Mouse (Mus musculus) small intestine, adult 2 months (tissue): ENCODE measurements at regions not wholly inside any gene's neighbourhood (a gene's known extent, or its start where the extent isn't known, plus 50 kb on each side); places are given as distances from the start of the nearest gene placed in this dataset.

ENCODE experiments used
- H3K27ac ChIP-seq: fragments of 200-500 bp; 2 replicates; pipeline ENCODE4 v1.5.1; 2012; ENCODE audit warnings: low read depth, low read length, control low read depth, inconsistent platforms; ENCODE audit not compliant: insufficient read depth
- H3K27me3 ChIP-seq: fragments of 200-500 bp; 2 replicates; pipeline ENCODE4 v1.6.1; 2012; ENCODE audit warnings: mild to moderate bottlenecking, moderate library complexity, low read length, inconsistent platforms; ENCODE audit not compliant: control insufficient read depth, insufficient read depth
- H3K36me3 ChIP-seq: fragments of 200-500 bp; 2 replicates; pipeline ENCODE4 v1.6.1; 2012; ENCODE audit warnings: mild to moderate bottlenecking, low read length, control low read depth, inconsistent platforms; ENCODE audit not compliant: control insufficient read depth, insufficient read depth
- H3K4me1 ChIP-seq: fragments of 200-500 bp; 2 replicates; pipeline ENCODE4 v1.6.1; 2012; ENCODE audit warnings: low read length, inconsistent platforms, mixed read lengths; ENCODE audit not compliant: control insufficient read depth, insufficient read depth, insufficient read length
- H3K4me3 ChIP-seq: fragments of 200-500 bp; 2 replicates; pipeline ENCODE4 v1.5.1; 2012; ENCODE audit warnings: low read depth, mild to moderate bottlenecking, control low read depth, inconsistent platforms, low read length, moderate library complexity
- CTCF ChIP-seq: fragments of 200-500 bp; IDR thresholded peaks from 2 replicates; pipeline ENCODE4 v1.5.1; 2012; ENCODE audit warnings: low read depth, mild to moderate bottlenecking, control low read depth, inconsistent platforms, low read length, moderate library complexity, mixed read lengths; ENCODE audit not compliant: insufficient replicate concordance, insufficient read length; ENCODE audit errors: extremely low read depth
- POLR2A ChIP-seq: fragments of 200-500 bp; IDR thresholded peaks from 2 replicates; pipeline ENCODE4 v1.6.1; 2012; ENCODE audit warnings: low read depth, mild to moderate bottlenecking, control low read depth, inconsistent platforms, low read length, moderate library complexity
- WGBS: fragments of 180-500 bp; shearing (Covaris S2); methylation state at CpG from one replicate; pipeline ENCODE4 v1.1.7; 2018; 5-methylcytosine and 5-hydroxymethylcytosine counted together

GRCm38 (mm10) chr8:127690792-127691191, 627.1 kb downstream of the Pard3 start:
- Histone ChIP-seq H3K36me3 (no peaks in the 10 kb centered on the region), H3K27ac (no peak overlapping the region), H3K27me3 (no peaks in the 10 kb centered on the region), H3K4me1 (no peaks in the 10 kb centered on the region), H3K4me3 (no peak overlapping the region)
- TF ChIP-seq POLR2A = no peak
- no peak for TF ChIP-seq CTCF
- WGBS = 76% methylated on average over 4 of the region's 4 CpGs

GRCm38 (mm10) chr8:127698404-127698803, 634.7 kb downstream of the Pard3 start:
- H3K4me1 ChIP-seq = no peaks in the 10 kb centered on the region
- no peak overlapping the region for H3K27ac ChIP-seq
- TF ChIP-seq POLR2A (no peak), CTCF (no peak)
- no peaks in the 10 kb centered on the region for H3K36me3 ChIP-seq
- no peaks in the 10 kb centered on the region for H3K27me3 ChIP-seq
- WGBS = 88% methylated on average over 4 of the region's 4 CpGs
- no peak overlapping the region for H3K4me3 ChIP-seq

- H3K4me1 ChIP-seq = no peaks in the 10 kb centered on the region
- H3K4me3 ChIP-seq = no peak overlapping the region
- WGBS = 56% methylated on average over 4 of the region's 4 CpGs
- no peaks in the 10 kb centered on the region for H3K27me3 ChIP-seq
- H3K36me3 ChIP-seq = no peaks in the 10 kb centered on the region
- H3K27ac ChIP-seq = no peak overlapping the region
- TF ChIP-seq CTCF (no peak), POLR2A (no peak)
These were observed 640.7 kb downstream of the Pard3 start for GRCm38 (mm10) chr8:127704406-127704805.

GRCm38 (mm10) chr8:127706051-127706835, 642.5 kb downstream of the Pard3 start:
- TF ChIP-seq CTCF (no peak), POLR2A (no peak)
- no peaks in the 10 kb centered on the region for H3K4me1 ChIP-seq
- H3K4me3 ChIP-seq = no peak overlapping the region
- no peaks in the 10 kb centered on the region for H3K27me3 ChIP-seq
- no peaks in the 10 kb centered on the region for H3K36me3 ChIP-seq
- no peak overlapping the region for H3K27ac ChIP-seq
- 76% methylated on average over 16 of the region's 16 CpGs for WGBS

- no peaks in the 10 kb centered on the region for H3K4me1 ChIP-seq
- H3K36me3 ChIP-seq = no peaks in the 10 kb centered on the region
- no peak overlapping the region for H3K27ac ChIP-seq
- TF ChIP-seq POLR2A (no peak), CTCF (no peak)
- H3K27me3 ChIP-seq = no peaks in the 10 kb centered on the region
- WGBS = 81% methylated on average over 5 of the region's 5 CpGs
- no peak overlapping the region for H3K4me3 ChIP-seq
These were observed 645.7 kb downstream of the Pard3 start for GRCm38 (mm10) chr8:127709439-127709838.

- H3K4me3 ChIP-seq = no peak overlapping the region
- TF ChIP-seq POLR2A (no peak), CTCF (no peak)
- H3K27ac ChIP-seq = no peak overlapping the region
- 82% methylated on average over 1 of the region's 1 CpGs for WGBS
- H3K27me3 ChIP-seq = no peaks in the 10 kb centered on the region
- no peaks in the 10 kb centered on the region for H3K36me3 ChIP-seq
- no peaks in the 10 kb centered on the region for H3K4me1 ChIP-seq
These were observed 643.3 kb upstream of the Nrp1 start for GRCm38 (mm10) chr8:127715097-127715496.

- no peak overlapping the region for H3K27ac ChIP-seq
- H3K4me1 ChIP-seq = peaks cover 5% of the 10 kb centered on the region; the same call in 1 of the 2 replicates
- H3K36me3 ChIP-seq = no peaks in the 10 kb centered on the region
- H3K4me3 ChIP-seq = no peak overlapping the region
- TF ChIP-seq CTCF (no peak), POLR2A (no peak)
- no peaks in the 10 kb centered on the region for H3K27me3 ChIP-seq
These were observed 640.4 kb upstream of the Nrp1 start for GRCm38 (mm10) chr8:127717969-127718368.
